Mouse (Mus musculus): ENCODE results near the gene Vmn2r22. TPM values are rescaled to one million over a fixed set of nuclear protein-coding genes. Genes with fewer than 3 reads are reported as not detected.
"Not testable (repeated sequence)": the region's sequence is repeated elsewhere in the genome, so short reads cannot be mapped to it uniquely, and the experiment has no call there.

Vmn2r22 gene
- not detected in 2 replicates for polyA plus RNA-seq (2015; fragmentation: Nextera tagmentation; extraction: Ambion mirVana)

DNA sequence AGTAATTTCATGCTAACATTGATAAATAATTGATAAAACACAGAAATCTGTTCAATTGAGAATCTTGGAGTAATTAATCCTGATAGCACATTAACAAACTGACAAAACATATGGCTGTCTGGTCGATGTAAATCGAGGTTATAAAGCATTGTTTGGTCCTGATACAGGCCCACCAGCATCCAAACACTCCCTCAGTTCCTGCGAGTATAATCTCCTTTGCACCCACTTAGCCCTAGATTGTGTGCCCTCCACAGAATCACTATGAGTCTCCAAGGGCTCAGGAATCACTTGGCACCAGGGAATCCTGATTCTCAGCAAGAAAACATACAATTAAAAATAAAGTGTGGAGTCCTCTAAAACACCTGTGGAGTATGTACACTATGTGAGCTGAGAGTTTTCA, at the start of gene Vmn2r22:
Gene Vmn2r22 (minus strand): TSS at position 101 of the 400 bp plus-strand sequence.
- H3K9me3 ChIP-seq; ATAC-seq (ENCODE audit: insufficient read depth, low FRiP score, low read depth): not testable (repeated sequence)
- WGBS: 58% methylated on average over 3 of the region's 3 CpGs

DNA sequence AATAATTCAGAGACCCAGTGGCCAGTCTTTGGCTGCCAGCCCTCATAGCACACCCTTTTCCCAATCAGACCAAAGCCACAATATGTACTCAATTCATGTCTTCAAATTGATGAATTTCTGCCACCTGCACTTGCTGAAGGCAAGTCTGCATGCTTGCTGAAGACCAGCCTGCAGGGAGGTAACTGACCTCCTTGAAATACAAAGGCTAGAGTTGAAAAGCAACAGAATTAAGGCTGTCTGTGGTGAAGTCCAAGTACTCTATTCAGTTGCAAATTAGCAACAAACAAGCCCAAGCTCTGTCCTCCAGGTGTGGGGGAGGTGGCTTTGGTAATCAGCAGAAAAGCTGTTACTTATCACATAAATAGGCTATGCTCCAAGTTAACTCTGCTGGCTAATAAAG, 46.7 kb upstream of the Vmn2r22 start:
- no peak overlapping the region for H3K27ac ChIP-seq
- H3K4me2 ChIP-seq: no peak overlapping the region
- H3K27me3 ChIP-seq (replicated peaks): no peaks in the 10 kb centered on the region
- no peaks in the 10 kb centered on the region for H3K9me3 ChIP-seq
- no peaks in the 10 kb centered on the region for H3K36me3 ChIP-seq
- no peak overlapping the region for H3K9ac ChIP-seq
- H3K4me3 ChIP-seq (replicated peaks): no peak overlapping the region
- H3K4me1 ChIP-seq: no peaks in the 10 kb centered on the region
- ATAC-seq (ENCODE audit: insufficient read depth, low FRiP score, low read depth): no peak

More for the DNA sequence above, at the start of gene Vmn2r22:
- H3K27ac ChIP-seq; H3K9ac ChIP-seq; H3K27me3 ChIP-seq (replicated peaks); H3K4me1 ChIP-seq; H3K4me2 ChIP-seq; H3K4me3 ChIP-seq (replicated peaks); H3K36me3 ChIP-seq: not testable (repeated sequence)

DNA sequence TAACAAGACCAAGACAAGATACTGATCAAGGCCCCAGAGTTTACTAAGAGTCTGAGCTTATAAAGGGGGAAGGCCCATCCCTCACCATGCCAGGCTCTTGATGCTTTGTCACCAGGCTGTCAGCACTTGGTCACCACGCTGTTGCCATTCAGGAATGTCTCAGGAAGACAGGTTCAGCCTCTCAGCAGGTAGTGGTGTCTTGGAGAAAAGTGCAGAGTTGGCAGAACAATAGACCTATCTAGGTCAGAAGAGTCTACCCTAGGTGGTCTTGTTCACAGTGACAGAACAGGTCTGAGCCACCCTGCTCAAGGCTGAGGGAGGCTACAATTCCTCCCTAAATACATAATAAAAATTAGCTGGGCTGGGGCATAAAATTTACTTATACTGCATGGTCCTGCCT, 46.1 kb upstream of the Vmn2r22 start:
- not testable (repeated sequence) for H3K27me3 ChIP-seq (replicated peaks); H3K4me1 ChIP-seq; ATAC-seq (ENCODE audit: insufficient read depth, low FRiP score, low read depth); H3K4me3 ChIP-seq (replicated peaks); H3K36me3 ChIP-seq; H3K27ac ChIP-seq; H3K9ac ChIP-seq; H3K9me3 ChIP-seq; H3K4me2 ChIP-seq
- WGBS: 48% methylated on average over 1 of the region's 1 CpGs

DNA sequence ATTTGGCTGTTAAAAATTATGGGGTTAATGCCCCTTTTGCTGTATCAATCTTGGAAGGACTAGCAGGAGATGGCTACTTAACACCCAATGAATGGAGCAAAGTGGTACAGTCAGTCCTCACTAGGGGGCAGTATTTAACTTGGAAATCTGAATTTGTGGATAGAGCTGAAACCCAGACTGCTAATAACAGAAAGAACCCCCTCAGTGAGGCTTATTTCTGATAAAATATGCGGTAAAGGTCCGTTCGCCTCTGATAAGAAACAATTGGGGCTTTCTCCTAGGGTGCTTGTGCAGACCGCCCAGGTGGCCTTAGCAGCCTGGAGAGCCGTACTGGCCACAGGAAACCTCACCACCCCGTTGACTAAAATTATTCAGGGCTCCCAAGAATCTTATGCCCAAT, 6.5 kb upstream of the Vmn2r22 start:
- Histone ChIP-seq H3K36me3 (no peaks in the 10 kb centered on the region), H3K27me3 (replicated peaks) (no peaks in the 10 kb centered on the region), H3K27ac (no peak overlapping the region), H3K4me2 (no peak overlapping the region), H3K4me3 (replicated peaks) (no peak overlapping the region), H3K9me3 (no peaks in the 10 kb centered on the region), H3K9ac (no peak overlapping the region), H3K4me1 (no peaks in the 10 kb centered on the region)
- 47% methylated on average over 6 of the region's 6 CpGs for WGBS
- ATAC-seq (ENCODE audit: insufficient read depth, low FRiP score, low read depth): no peak

DNA sequence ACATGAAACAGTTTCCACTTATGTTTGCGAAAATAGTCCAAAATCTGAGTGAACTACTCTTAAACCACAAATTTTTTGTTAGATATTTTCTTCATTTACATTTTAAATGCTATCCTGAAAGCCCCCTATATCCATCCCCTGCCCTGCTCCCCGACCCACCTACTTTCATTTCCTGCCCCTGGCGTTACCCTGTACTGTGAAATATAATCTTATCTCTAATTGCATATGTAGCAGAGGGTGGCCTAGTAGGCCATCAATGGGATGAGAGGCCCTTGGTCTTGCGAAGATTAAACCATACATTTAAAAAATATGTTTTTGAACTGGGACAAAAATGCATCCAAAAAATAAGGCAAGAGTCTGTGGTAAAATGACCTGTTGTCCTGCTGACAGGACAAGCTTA, 11.1 kb downstream of the Vmn2r22 start:
- H3K4me1 ChIP-seq; H3K27ac ChIP-seq; H3K9me3 ChIP-seq; H3K36me3 ChIP-seq; H3K4me3 ChIP-seq (replicated peaks); H3K9ac ChIP-seq; H3K27me3 ChIP-seq (replicated peaks); ATAC-seq (ENCODE audit: insufficient read depth, low FRiP score, low read depth); H3K4me2 ChIP-seq: not testable (repeated sequence)
- 71% methylated on average over 4 of the region's 4 CpGs for WGBS

DNA sequence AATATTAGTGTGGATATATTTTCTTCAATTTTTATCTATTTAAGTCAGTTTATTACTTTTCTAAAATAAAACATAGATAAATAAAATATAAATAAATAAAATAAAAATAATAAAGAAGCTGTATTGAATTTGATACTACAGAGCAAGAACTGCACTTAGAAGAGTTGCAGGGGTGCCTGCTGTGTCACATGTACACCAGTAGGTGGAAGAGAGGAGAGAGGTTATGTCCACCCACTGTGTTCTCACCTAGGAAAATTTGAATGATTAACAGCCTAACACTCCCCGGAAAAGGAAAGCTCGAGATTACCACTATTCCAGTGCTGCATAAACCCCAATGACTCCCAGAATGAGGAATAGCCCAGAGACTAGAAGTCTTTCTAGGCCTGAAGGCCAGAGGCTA, 26.7 kb downstream of the Vmn2r22 start:
- H3K9me3 ChIP-seq; ATAC-seq (ENCODE audit: insufficient read depth, low FRiP score, low read depth); H3K4me1 ChIP-seq; H3K36me3 ChIP-seq; H3K9ac ChIP-seq; H3K4me3 ChIP-seq (replicated peaks); H3K4me2 ChIP-seq; H3K27me3 ChIP-seq (replicated peaks); H3K27ac ChIP-seq: not testable (repeated sequence)
- WGBS: no CpG with 5 or more reads among the region's 2 CpGs

DNA sequence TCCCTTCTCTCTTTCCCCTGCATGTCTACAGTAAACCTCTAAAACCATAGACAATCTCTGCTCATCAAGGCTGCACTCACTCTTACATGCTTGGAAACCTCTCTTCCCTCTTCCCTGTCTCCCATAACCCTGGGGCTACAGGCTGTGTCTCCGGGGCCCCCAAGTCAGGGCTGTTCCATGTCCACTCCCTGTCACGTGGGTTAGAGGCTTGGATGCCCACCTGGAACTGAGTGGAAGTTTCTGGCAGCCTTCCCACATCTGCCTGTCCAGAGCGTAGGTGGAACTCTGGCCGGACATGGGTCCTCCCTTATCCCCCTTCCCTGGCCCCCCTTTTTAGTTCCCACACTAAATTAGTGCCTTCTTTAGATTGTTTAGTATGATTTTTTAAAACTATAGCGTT, 62.2 kb downstream of the Vmn2r22 start:
- ATAC-seq (ENCODE audit: insufficient read depth, low FRiP score, low read depth); H3K27ac ChIP-seq; H3K4me3 ChIP-seq (replicated peaks); H3K36me3 ChIP-seq; H3K27me3 ChIP-seq (replicated peaks); H3K9me3 ChIP-seq; H3K9ac ChIP-seq; H3K4me1 ChIP-seq; H3K4me2 ChIP-seq: not testable (repeated sequence)
- no CpG with 5 or more reads among the region's 5 CpGs for WGBS

DNA sequence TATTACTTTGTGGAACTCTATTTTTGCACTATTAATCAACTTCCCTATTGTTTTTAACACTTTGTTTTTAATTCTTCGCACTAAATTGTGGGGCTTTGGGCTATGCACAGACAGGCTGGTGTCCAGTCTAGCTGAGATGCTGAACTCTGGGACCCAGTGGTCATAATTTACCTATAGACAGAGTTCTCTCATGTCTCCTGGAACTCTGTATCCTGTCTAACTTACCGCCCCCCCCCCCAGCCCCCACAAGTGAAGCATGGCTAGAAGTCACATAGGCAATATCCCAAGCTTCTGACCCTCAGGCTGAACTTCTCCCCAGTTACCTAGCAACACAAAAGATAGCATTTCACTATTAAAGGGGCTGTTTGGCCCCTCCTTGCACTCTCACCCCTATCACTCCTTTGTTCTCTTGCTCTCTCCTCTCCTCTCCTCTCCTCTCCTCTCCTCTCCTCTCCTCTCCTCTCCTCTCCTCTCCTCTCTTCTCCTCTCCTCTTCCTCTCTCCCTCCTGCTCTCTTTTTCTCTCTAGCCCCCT, 62.7 kb downstream of the Vmn2r22 start:
- not testable (repeated sequence) for H3K9ac ChIP-seq

DNA sequence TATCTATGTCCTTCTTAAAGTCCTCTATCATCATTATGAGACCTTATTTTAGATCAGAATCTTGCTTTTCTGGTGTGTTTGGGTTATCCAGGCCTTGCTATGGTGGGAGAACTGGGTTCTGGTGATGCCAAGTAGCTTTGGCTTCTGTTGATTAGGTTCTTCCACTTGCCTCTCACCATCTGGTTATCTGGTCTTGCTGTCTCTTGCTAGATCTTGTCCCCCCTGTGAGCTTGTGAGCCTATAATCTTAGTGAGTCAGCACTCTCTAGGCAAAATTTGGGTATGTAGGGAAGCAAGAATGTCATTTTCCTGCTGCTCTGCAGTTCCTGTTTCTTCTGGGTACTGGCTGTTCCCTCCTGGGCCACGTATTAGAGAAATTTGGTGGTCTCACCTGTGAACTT, 66.5 kb downstream of the Vmn2r22 start:
- H3K4me3 ChIP-seq (replicated peaks); H3K4me1 ChIP-seq; H3K27me3 ChIP-seq (replicated peaks); ATAC-seq (ENCODE audit: insufficient read depth, low FRiP score, low read depth); H3K4me2 ChIP-seq; H3K27ac ChIP-seq; H3K9ac ChIP-seq; H3K36me3 ChIP-seq; H3K9me3 ChIP-seq: not testable (repeated sequence)
- no CpG with 5 or more reads among the region's 1 CpGs for WGBS

More for the DNA sequence above, 62.7 kb downstream of the Vmn2r22 start:
- not testable (repeated sequence) for H3K36me3 ChIP-seq; H3K4me1 ChIP-seq; H3K4me3 ChIP-seq (replicated peaks); H3K4me2 ChIP-seq; ATAC-seq (ENCODE audit: insufficient read depth, low FRiP score, low read depth); H3K27me3 ChIP-seq (replicated peaks); H3K27ac ChIP-seq; H3K9me3 ChIP-seq
- no CpG with 5 or more reads among the region's 2 CpGs for WGBS

DNA sequence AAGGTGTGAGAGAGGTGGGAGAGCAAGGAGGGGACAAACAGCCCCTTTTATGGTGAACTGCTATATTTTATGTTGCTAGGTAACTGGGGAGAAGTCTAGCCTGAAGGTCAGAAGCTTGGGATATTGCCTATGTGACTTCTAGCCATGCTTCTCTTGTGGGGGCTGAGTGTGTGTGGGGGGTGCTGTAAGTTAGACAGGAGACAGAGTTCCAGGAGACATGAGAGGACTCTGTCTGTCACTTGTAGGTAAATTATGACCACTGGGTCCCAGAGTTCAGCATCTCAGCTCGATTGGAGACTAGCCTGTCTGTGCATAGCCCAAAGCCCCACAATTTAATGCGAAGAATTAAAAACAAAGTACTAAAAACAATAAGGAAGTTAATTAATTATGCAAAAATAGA, 75.8 kb downstream of the Vmn2r22 start:
- H3K4me3 ChIP-seq (replicated peaks); H3K27ac ChIP-seq; H3K27me3 ChIP-seq (replicated peaks); H3K9ac ChIP-seq; ATAC-seq (ENCODE audit: insufficient read depth, low FRiP score, low read depth); H3K4me1 ChIP-seq; H3K9me3 ChIP-seq; H3K4me2 ChIP-seq; H3K36me3 ChIP-seq: not testable (repeated sequence)
- WGBS: no CpG with 5 or more reads among the region's 2 CpGs

Other genes with a start within 250 kb of the Vmn2r22 start
- gene Vmn2r20, start 232.6 kb downstream of the Vmn2r22 start, polyA plus RNA-seq (2015; fragmentation: Nextera tagmentation; extraction: Ambion mirVana): not detected in 2 replicates
- not detected in 2 replicates for gene Vmn2r21, start 117.3 kb downstream of the Vmn2r22 start, polyA plus RNA-seq (2015; fragmentation: Nextera tagmentation; extraction: Ambion mirVana)
- not detected in 2 replicates for gene Vmn2r23, start 51.9 kb upstream of the Vmn2r22 start, polyA plus RNA-seq (2015; fragmentation: Nextera tagmentation; extraction: Ambion mirVana)
- not detected in 2 replicates for gene Vmn2r24, start 128.2 kb upstream of the Vmn2r22 start, polyA plus RNA-seq (2015; fragmentation: Nextera tagmentation; extraction: Ambion mirVana)
- not detected in 2 replicates for gene Vmn2r25, start 202.7 kb upstream of the Vmn2r22 start, polyA plus RNA-seq (2015; fragmentation: Nextera tagmentation; extraction: Ambion mirVana)